In genomic region chr13:102255401-102256371, GRCm38 (mm10) we compare ENCODE assay signal across 21 mouse cellular contexts.
DNase-seq lines count a peak whose midpoint lies in the region; ATAC-seq and TF ChIP-seq lines count a peak whose summit lies in the region.
"Had no signal": no experiment of that assay in that cellular context is flagged by ENCODE, and none has a peak within 500 bp of the region (broad histone marks: within the 10 kb centered on the region; RNA-seq: fewer than 3 reads in every experiment).

No protein-coding gene starts in this region.

- no peak for TF ChIP-seq CTCF in intestine, postnatal 0 days (IDR thresholded peaks at IDR 0.05; ENCODE audit: low read depth)

- ATAC-seq in embryonic facial prominence, embryonic 11.5 days (replicated peaks; ENCODE audit: insufficient number of reproducible peaks, low FRiP score, low TSS enrichment, low read depth): no peak
- peak; percentile 41; the same call in 1 of the 2 replicates for ATAC-seq in intestine, postnatal 0 days
- ATAC-seq in erythroblast, adult 5-6 weeks (replicated peaks; ENCODE audit: low FRiP score, poor library complexity, severe bottlenecking): no peak
- ATAC-seq: forebrain, embryonic 14.5 days; Patski had no signal

- H3K9ac ChIP-seq in embryonic facial prominence, embryonic 11.5 days (replicated peaks; ENCODE audit: low read length): no peak overlapping the region
- no peak overlapping the region for H3K9ac ChIP-seq in intestine, postnatal 0 days (ENCODE audit: low read depth, low read length)
- H3K9ac ChIP-seq: embryonic facial prominence, embryonic 13.5 days; heart, embryonic 12.5 days; hindbrain, embryonic 15.5 days had no signal

- H3K9me3 ChIP-seq in embryonic facial prominence, embryonic 11.5 days (replicated peaks; ENCODE audit: control insufficient read depth, low read length): no peaks in the 10 kb centered on the region
- no peaks in the 10 kb centered on the region for H3K9me3 ChIP-seq in embryonic facial prominence, embryonic 10.5 days
- H3K9me3 ChIP-seq in intestine, postnatal 0 days (ENCODE audit: control insufficient read depth): no peaks in the 10 kb centered on the region
- H3K9me3 ChIP-seq in heart, embryonic 10.5 days: no peaks in the 10 kb centered on the region
- H3K9me3 ChIP-seq: embryonic facial prominence, embryonic 13.5 days; forebrain, embryonic 10.5 days; heart, embryonic 12.5 days; hindbrain, embryonic 10.5 days; hindbrain, embryonic 15.5 days had no signal

- H3K27ac ChIP-seq in embryonic facial prominence, embryonic 11.5 days (replicated peaks; ENCODE audit: low read depth, low read length): no peak overlapping the region
- H3K27ac ChIP-seq in embryonic facial prominence, embryonic 10.5 days (replicated peaks): no peak overlapping the region
- H3K27ac ChIP-seq in intestine, postnatal 0 days (ENCODE audit: low read depth, low read length): no peak overlapping the region
- H3K27ac ChIP-seq in heart, embryonic 10.5 days: no peak overlapping the region
- H3K27ac ChIP-seq: embryonic facial prominence, embryonic 13.5 days; forebrain, embryonic 10.5 days; hindbrain, embryonic 10.5 days; hindbrain, embryonic 15.5 days had no signal

- WGBS in embryonic facial prominence, embryonic 11.5 days: 52% methylated on average over 7 of the region's 7 CpGs
- 58% methylated on average over 7 of the region's 7 CpGs for WGBS in embryonic facial prominence, embryonic 10.5 days
- WGBS in intestine, postnatal 0 days: 56% methylated on average over 7 of the region's 7 CpGs
- WGBS in heart, embryonic 10.5 days: 77% methylated on average over 7 of the region's 7 CpGs

- peak; percentile 9 for DNase-seq in embryonic facial prominence, embryonic 11.5 days (ENCODE audit: low spot score)
- DNase-seq in embryonic facial prominence, embryonic 10.5 days (ENCODE audit: low spot score): no peak
- DNase-seq in fat pad, adult 2 months (ENCODE audit: extremely low read depth, low read depth, low spot score): peak; percentile 82
- no peak for DNase-seq in adipocyte (ENCODE audit: low spot score)
- no peak for DNase-seq in heart, embryonic 10.5 days (ENCODE audit: low spot score)
- DNase-seq: adrenal gland, adult 8-10 months; adrenal gland, postnatal 36 days; cerebellum, adult 8-10 months; cerebellum, postnatal 14 days; gastrocnemius, postnatal 36 days; heart, adult 18-20 months; kidney, adult 18-20 months had no signal

- H3K27me3 ChIP-seq in embryonic facial prominence, embryonic 11.5 days (ENCODE audit: control insufficient read depth, insufficient read depth, low read length): no peaks in the 10 kb centered on the region
- no peaks in the 10 kb centered on the region for H3K27me3 ChIP-seq in embryonic facial prominence, embryonic 10.5 days (replicated peaks; ENCODE audit: low read depth, poor library complexity, severe bottlenecking)
- H3K27me3 ChIP-seq in intestine, postnatal 0 days (replicated peaks; ENCODE audit: control insufficient read depth, insufficient read depth, low read length): no peaks in the 10 kb centered on the region
- H3K27me3 ChIP-seq in heart, embryonic 10.5 days (ENCODE audit: insufficient read depth, poor library complexity, severe bottlenecking): no peaks in the 10 kb centered on the region
- H3K27me3 ChIP-seq: embryonic facial prominence, embryonic 13.5 days; heart, embryonic 12.5 days; hindbrain, embryonic 15.5 days; Patski had no signal

- H3K4me3 ChIP-seq in embryonic facial prominence, embryonic 11.5 days (ENCODE audit: low read depth, low read length): no peak overlapping the region
- no peak overlapping the region for H3K4me3 ChIP-seq in embryonic facial prominence, embryonic 10.5 days
- no peak overlapping the region for H3K4me3 ChIP-seq in intestine, postnatal 0 days (ENCODE audit: low read depth, low read length)
- H3K4me3 ChIP-seq in heart, embryonic 10.5 days: no peak overlapping the region
- H3K4me3 ChIP-seq: embryonic facial prominence, embryonic 13.5 days; forebrain, embryonic 10.5 days; heart, embryonic 12.5 days; hindbrain, embryonic 10.5 days; hindbrain, embryonic 15.5 days had no signal

- no peaks in the 10 kb centered on the region for H3K4me1 ChIP-seq in embryonic facial prominence, embryonic 11.5 days (ENCODE audit: control insufficient read depth, insufficient read depth, low read length)
- peaks cover 5% of the 10 kb centered on the region; the same call in 1 of the 2 replicates for H3K4me1 ChIP-seq in embryonic facial prominence, embryonic 10.5 days
- H3K4me1 ChIP-seq in intestine, postnatal 0 days (replicated peaks; ENCODE audit: control insufficient read depth, insufficient read depth, low read length): no peaks in the 10 kb centered on the region
- no peaks in the 10 kb centered on the region for H3K4me1 ChIP-seq in heart, embryonic 10.5 days
- H3K4me1 ChIP-seq: embryonic facial prominence, embryonic 13.5 days; heart, embryonic 12.5 days; hindbrain, embryonic 10.5 days; hindbrain, embryonic 15.5 days had no signal

- H3K36me3 ChIP-seq in embryonic facial prominence, embryonic 11.5 days (replicated peaks; ENCODE audit: control insufficient read depth, insufficient read depth, low read depth, low read length): no peaks in the 10 kb centered on the region
- no peaks in the 10 kb centered on the region for H3K36me3 ChIP-seq in embryonic facial prominence, embryonic 10.5 days (replicated peaks)
- no peaks in the 10 kb centered on the region for H3K36me3 ChIP-seq in intestine, postnatal 0 days (ENCODE audit: control insufficient read depth, insufficient read depth)
- no peaks in the 10 kb centered on the region for H3K36me3 ChIP-seq in heart, embryonic 10.5 days
- H3K36me3 ChIP-seq: embryonic facial prominence, embryonic 13.5 days; forebrain, embryonic 10.5 days; heart, embryonic 12.5 days; hindbrain, embryonic 10.5 days; hindbrain, embryonic 15.5 days had no signal

- no peak overlapping the region for H3K4me2 ChIP-seq in embryonic facial prominence, embryonic 11.5 days (ENCODE audit: low read depth, low read length)
- no peak overlapping the region for H3K4me2 ChIP-seq in intestine, postnatal 0 days (replicated peaks; ENCODE audit: low read depth)
- H3K4me2 ChIP-seq: embryonic facial prominence, embryonic 13.5 days; heart, embryonic 12.5 days; hindbrain, embryonic 15.5 days had no signal

Comparison
In these comparisons a context has a peak if more than half of its experiments do, and no peak if none do; other contexts are left out.
1. DNase-seq: peak in embryonic facial prominence, embryonic 11.5 days (single experiment) and fat pad, adult 2 months (single experiment); none in embryonic facial prominence, embryonic 10.5 days (single experiment), adipocyte (single experiment) and heart, embryonic 10.5 days (single experiment).